Mouse (Mus musculus) heart, postnatal 0 days (tissue): Measurements from ENCODE around the gene AC134908.4. TPM values are rescaled to one million over a fixed set of nuclear protein-coding genes. Genes with fewer than 3 reads are reported as not detected.
A peak's percentile ranks its signal among the peaks of the same experiment; 100 is the strongest.

Source experiments
- ATAC-seq: fragments of 200-750 bp; cut with Nextera tagmentation; 2 replicates; pipeline ENCODE4 v1.8.0; 2017; ENCODE audit warnings: low read depth, moderate number of reproducible peaks, moderate library complexity; ENCODE audit not compliant: insufficient read depth
- DNase-seq: peaks from one replicate; pipeline ENCODE4 v3.0.0-alpha.2; 2016; ENCODE audit warnings: low spot score
- H3K27ac ChIP-seq: fragments of 300-500 bp; sonication (generic); 2 replicates; pipeline ENCODE4 v1.5.1; 2014; ENCODE audit warnings: low read depth, mild to moderate bottlenecking
- H3K27me3 ChIP-seq: fragments of 300-500 bp; sonication (generic); 2 replicates; pipeline ENCODE4 v1.6.1; 2014; ENCODE audit warnings: low read length, mixed read lengths; ENCODE audit not compliant: control insufficient read depth, insufficient read depth
- H3K36me3 ChIP-seq: fragments of 300-500 bp; sonication (generic); replicated peaks from 2 replicates; pipeline ENCODE4 v1.6.1; 2014; ENCODE audit warnings: low read length, mixed read lengths; ENCODE audit not compliant: control insufficient read depth, insufficient read depth
- H3K4me1 ChIP-seq: fragments of 300-500 bp; sonication (generic); 2 replicates; pipeline ENCODE4 v1.6.1; 2014; ENCODE audit warnings: antibody characterized with exemption; ENCODE audit not compliant: control insufficient read depth, insufficient read depth
- H3K4me2 ChIP-seq: fragments of 300-500 bp; sonication (generic); 2 replicates; pipeline ENCODE4 v1.6.1; 2014; ENCODE audit warnings: low read depth, mild to moderate bottlenecking, low read length, moderate library complexity
- H3K4me3 ChIP-seq: fragments of 300-500 bp; sonication (generic); 2 replicates; pipeline ENCODE4 v1.5.1; 2014; ENCODE audit warnings: low read depth, low read length
- H3K9ac ChIP-seq: fragments of 300-500 bp; sonication (generic); replicated peaks from 2 replicates; pipeline ENCODE4 v1.6.1; 2014; ENCODE audit warnings: low read depth, low read length, mixed read lengths
- H3K9me3 ChIP-seq: fragments of 300-500 bp; sonication (generic); replicated peaks from 2 replicates; pipeline ENCODE4 v1.6.1; 2016; ENCODE audit warnings: low read length; ENCODE audit not compliant: control insufficient read depth
- CTCF ChIP-seq: IDR thresholded peaks from 2 replicates; pipeline ENCODE4 v1.5.1; 2016; ENCODE audit warnings: antibody characterized with exemption, control low read depth, low read depth
- EP300 ChIP-seq: IDR thresholded peaks from 2 replicates; pipeline ENCODE4 v1.6.1; 2016; ENCODE audit warnings: antibody characterized with exemption, low read depth
- WGBS: fragments of 180-500 bp; shearing (Covaris S2); extraction: QIAGEN DNeasy Blood & Tissue Kit; methylation state at CpG from one replicate; pipeline ENCODE4 v1.1.7; 2014; 5-methylcytosine and 5-hydroxymethylcytosine counted together
- polyA plus RNA-seq: library from polyadenylated mRNA; unstranded; fragments of >200 nt; fragmentation: Nextera tagmentation; extraction: Ambion mirVana; gene quantifications from 2 replicates; pipeline ENCODE4 v1.2.1, GENCODE M21; 2015
- total RNA-seq: library from RNA; depleted of rRNA; stranded (reverse); fragments of >200 nt; gene quantifications from 2 replicates; pipeline ENCODE4 v1.2.3, GENCODE M21; 2014; ENCODE audit warnings: low replicate concordance

AC134908.4 gene
- total and polyA plus RNA-seq, 2 experiments from 2014 or later: 0.66 TPM; not detected in 1

DNA sequence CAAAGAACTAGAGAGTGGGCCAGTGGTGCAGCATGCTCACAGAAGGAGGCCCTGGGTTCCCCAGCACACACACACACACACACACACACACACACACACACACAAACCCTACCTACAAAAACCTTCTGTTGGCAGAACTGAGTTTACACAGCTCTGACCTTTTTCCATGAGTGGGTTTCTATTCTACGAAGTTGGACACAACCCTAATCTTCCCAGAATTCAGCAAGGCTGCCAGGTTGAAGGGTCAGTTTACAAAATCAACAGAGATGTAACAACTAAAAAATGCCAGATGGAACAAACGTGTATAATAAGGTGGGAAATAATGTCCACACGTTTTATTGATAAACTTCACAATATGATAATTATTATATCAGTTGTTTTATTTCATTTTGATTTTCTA is 37.8 kb downstream of the AC134908.4 start:
- no peak for DNase-seq
- Histone ChIP-seq H3K36me3 (no peaks in the 10 kb centered on the region), H3K9me3 (no peaks in the 10 kb centered on the region), H3K9ac (no peak overlapping the region), H3K4me3 (no peak overlapping the region), H3K4me1 (no peaks in the 10 kb centered on the region), H3K4me2 (no peak overlapping the region), H3K27ac (no peak overlapping the region), H3K27me3 (no peaks in the 10 kb centered on the region)
- WGBS: 54% methylated on average over 3 of the region's 3 CpGs
- ATAC-seq: no peak
- TF ChIP-seq CTCF (no peak), EP300 (no peak)

DNA sequence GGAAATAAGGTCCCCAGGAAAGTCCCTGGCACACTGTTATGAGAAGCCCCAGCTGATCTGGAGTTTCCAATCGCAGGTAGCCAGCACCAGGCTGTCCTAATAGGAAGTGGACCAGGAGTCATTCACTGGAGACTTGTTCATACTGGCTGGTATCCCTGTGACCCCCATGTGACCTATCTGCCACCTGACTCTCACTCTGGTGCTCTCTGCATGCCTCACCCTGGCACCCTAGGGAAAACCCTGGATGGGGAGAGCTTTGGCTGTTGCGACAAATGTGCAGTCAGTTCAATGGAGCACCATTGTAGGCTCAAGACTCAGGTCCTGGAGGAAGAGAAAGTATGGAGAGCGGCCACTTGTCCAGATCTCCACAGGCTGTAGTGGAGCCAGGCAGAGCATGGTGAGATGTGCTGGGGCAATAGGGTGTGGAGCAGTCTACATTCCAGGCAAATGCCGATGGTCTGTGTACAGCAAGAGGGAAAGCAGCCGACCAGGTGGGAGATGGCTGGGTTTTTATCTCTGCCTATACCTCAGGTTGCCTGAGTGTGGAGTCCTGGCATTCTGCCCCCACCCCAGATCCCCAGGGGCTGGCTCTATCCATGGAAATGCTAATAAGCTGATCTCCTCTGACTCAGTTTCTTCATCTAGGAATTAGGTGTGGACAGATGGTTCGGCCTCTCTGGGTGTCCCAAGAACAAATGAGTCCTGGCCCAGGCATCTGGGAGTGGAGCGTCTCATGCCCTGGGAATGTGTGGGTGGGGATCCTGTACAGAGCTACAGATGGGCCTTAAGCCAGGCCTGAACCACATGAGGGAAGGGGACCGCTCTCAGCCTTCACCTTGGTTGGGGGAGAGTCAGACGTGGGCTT is 38.8 kb downstream of the AC134908.4 start:
- Histone ChIP-seq H3K4me1 (no peaks in the 10 kb centered on the region), H3K9ac (no peak overlapping the region), H3K27me3 (no peaks in the 10 kb centered on the region), H3K27ac (no peak overlapping the region), H3K4me2 (no peak overlapping the region), H3K4me3 (no peak overlapping the region), H3K36me3 (no peaks in the 10 kb centered on the region), H3K9me3 (no peaks in the 10 kb centered on the region)
- ATAC-seq: 0 out of 2 replicates have a peak, but pooled peaks have one; percentile 19
- no peak for TF ChIP-seq EP300
- no peak for TF ChIP-seq CTCF
- 54% methylated on average over 9 of the region's 9 CpGs for WGBS
- peak; percentile 12 for DNase-seq

GRCm38 (mm10) chr17:25755627-25756377 is 39.7 kb downstream of the AC134908.4 start:
- TF ChIP-seq EP300 (no peak), CTCF (no peak)
- Histone ChIP-seq H3K4me3 (no peak overlapping the region), H3K36me3 (no peaks in the 10 kb centered on the region), H3K27ac (no peak overlapping the region), H3K27me3 (no peaks in the 10 kb centered on the region), H3K9me3 (no peaks in the 10 kb centered on the region), H3K4me2 (no peak overlapping the region), H3K4me1 (no peaks in the 10 kb centered on the region), H3K9ac (no peak overlapping the region)
- WGBS: 33% methylated on average over 4 of the region's 4 CpGs
- no peak for ATAC-seq
- DNase-seq: no peak

- ATAC-seq: no peak
These were observed 40.4 kb downstream of the AC134908.4 start for GRCm38 (mm10) chr17:25755086-25755485.

GRCm38 (mm10) chr17:25754241-25754640 is 41.2 kb downstream of the AC134908.4 start, which contains the start of gene Msln:
TSS of gene Msln (minus strand) at chr17:25754378.
- H3K9ac ChIP-seq: no peak within 1 kb of the TSS
- H3K27ac ChIP-seq: no peak within 1 kb of the TSS
- WGBS: 78% methylated on average over 9 of the region's 9 CpGs
- no peaks in the 10 kb centered on the region for H3K9me3 ChIP-seq
- no peak within 1 kb of the TSS for H3K4me3 ChIP-seq
- ATAC-seq: no peak
- H3K36me3 ChIP-seq: no peaks in the 10 kb centered on the region
- no peaks in the 10 kb centered on the region for H3K27me3 ChIP-seq
- DNase-seq: no peak
- no peak within 1 kb of the TSS for H3K4me2 ChIP-seq
- no peaks in the 10 kb centered on the region for H3K4me1 ChIP-seq
- TF ChIP-seq EP300: no peak
- no peak for TF ChIP-seq CTCF

More at GRCm38 (mm10) chr17:25755086-25755485, 40.4 kb downstream of the AC134908.4 start:
- 71% methylated on average over 4 of the region's 4 CpGs for WGBS
- Histone ChIP-seq H3K27ac (no peak overlapping the region), H3K27me3 (no peaks in the 10 kb centered on the region), H3K4me1 (no peaks in the 10 kb centered on the region), H3K9ac (no peak overlapping the region), H3K9me3 (no peaks in the 10 kb centered on the region), H3K4me2 (no peak overlapping the region), H3K36me3 (no peaks in the 10 kb centered on the region), H3K4me3 (no peak overlapping the region)
- TF ChIP-seq CTCF: no peak
- TF ChIP-seq EP300: no peak
- no peak for DNase-seq
